Mouse (Mus musculus): ENCODE data around the gene Pof1b. TPM values are rescaled to one million over a fixed set of nuclear protein-coding genes. Genes with fewer than 3 reads are reported as not detected.

Pof1b gene
- polyA plus RNA-seq (2014; fragmentation: Illumina TruSeq; extraction: RNeasy Lipid Tissue Mini Kit (QIAGEN cat#74804); ENCODE audit: low read depth, low replicate concordance) = not detected

DNA sequence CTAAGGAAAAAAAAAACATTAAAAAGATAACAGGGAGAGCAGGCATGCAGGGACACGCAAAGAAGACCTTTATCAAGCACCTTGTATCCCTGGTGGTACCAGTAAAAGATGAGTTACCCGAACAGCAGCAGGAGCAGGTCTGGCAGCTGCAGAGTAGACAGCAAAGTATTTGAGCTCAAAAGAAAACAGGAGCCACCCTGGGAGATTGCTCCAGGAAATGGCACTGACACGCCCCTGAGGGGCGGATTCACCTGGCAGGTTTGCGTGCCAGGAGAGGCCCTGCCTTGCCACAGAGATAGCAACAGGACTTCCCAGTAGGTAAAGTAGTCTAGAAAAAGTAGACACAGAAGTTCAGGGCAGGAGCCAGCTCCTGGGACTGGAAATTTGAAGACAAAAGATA, at the start of gene Pof1b:
TSS of gene Pof1b (minus strand) at position 144 of the 400 bp plus-strand sequence.

DNA sequence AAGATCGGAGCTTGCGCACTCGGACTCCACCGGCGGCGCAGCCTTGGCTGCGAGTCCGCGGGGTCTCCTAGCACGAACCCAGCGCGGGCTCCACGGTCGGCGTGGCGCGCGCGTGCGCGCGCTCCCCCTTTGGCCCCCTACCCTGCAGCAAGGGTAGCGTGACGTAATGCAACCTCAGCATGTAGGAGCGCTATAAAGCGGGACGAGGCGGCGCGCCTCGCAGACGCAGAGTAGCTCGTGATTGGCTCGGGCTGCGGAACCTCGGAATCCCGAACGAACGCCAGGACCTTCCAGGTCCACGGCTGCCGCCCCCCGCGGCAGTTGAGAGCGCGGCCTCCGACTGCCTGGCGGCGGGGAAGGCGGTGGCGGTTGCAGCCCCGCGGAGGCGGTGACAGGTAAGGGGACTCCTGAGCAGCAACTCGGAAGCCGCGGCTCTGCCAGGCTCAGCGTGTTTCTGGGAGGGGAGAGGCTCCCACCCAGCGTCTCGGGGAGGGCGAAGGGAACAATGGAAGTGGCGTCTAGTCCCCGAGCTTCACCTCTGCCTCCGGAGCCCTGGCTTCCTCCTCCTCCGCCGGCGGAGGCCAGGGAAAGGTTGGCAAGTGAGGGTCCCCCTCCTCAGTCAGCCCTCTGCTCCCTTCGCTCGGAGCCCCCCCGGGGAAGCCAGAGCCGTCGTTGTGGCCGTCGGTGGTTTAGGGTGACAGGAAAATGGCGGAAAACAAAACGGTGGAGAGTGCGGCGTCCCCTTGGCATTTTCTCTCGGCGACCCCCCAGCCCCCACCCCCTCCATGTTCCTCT, 97.7 kb downstream of the Pof1b start, which contains the start of gene Zfp711:
TSS of gene Zfp711 (plus strand) at position 16 of the 795 bp plus-strand sequence.

Other genes with a start within 250 kb of the Pof1b start
- gene 2010106E10Rik, start 203.4 kb downstream of the Pof1b start, polyA plus RNA-seq (2014; fragmentation: Illumina TruSeq; extraction: RNeasy Lipid Tissue Mini Kit (QIAGEN cat#74804); ENCODE audit: low read depth, low replicate concordance) = not detected
- gene Zfp711, start 98.1 kb downstream of the Pof1b start, polyA plus RNA-seq (2014; fragmentation: Illumina TruSeq; extraction: RNeasy Lipid Tissue Mini Kit (QIAGEN cat#74804); ENCODE audit: low read depth, low replicate concordance) = 0.39 TPM